Mouse (Mus musculus) left cerebral cortex, adult 8-10 months (tissue): ENCODE measurements around the gene Ifne. TPM values are rescaled to one million over a fixed set of nuclear protein-coding genes. Genes with fewer than 3 reads are reported as not detected.
"Not testable (repeated sequence)": the region's sequence is repeated elsewhere in the genome, so short reads cannot be mapped to it uniquely, and the experiment has no call there.

Experiments used
- DNase-seq, 2 experiments: peaks; one replicate each; pipeline ENCODE4 v3.0.0; 2022; ENCODE audit warnings: low spot score in 2 of 2
- microRNA-seq, 2 experiments: library from miRNA; unstranded; fragments of <30 nt; microRNA quantifications; one replicate each; pipeline ENCODE4 v1.2.0; 2022
- total RNA-seq, 4 experiments: library from RNA; stranded (reverse); gene quantifications; 2 replicates each; pipeline ENCODE4 v1.2.4; 2022

Gene Ifne
- total RNA-seq, 4 experiments from 2014 or later = not detected

GRCm38 (mm10) chr4:88867926-88868911 lies 11.8 kb downstream of the Ifne start:
- peak in 1 of 2 experiments; percentile 3 for DNase-seq

GRCm38 (mm10) chr4:88867366-88867925 lies 12.6 kb downstream of the Ifne start:
- peak in 1 of 2 experiments; percentile 63 for DNase-seq

GRCm38 (mm10) chr4:88865011-88865569 lies 14.9 kb downstream of the Ifne start:
- DNase-seq = no peak

- no peak for DNase-seq
These were observed 15.4 kb downstream of the Ifne start for GRCm38 (mm10) chr4:88864599-88864998.

- DNase-seq = no peak
These were observed 16.7 kb downstream of the Ifne start for GRCm38 (mm10) chr4:88863309-88863708.

- no peak for DNase-seq
These were observed 20.8 kb downstream of the Ifne start for GRCm38 (mm10) chr4:88859214-88859613.

- DNase-seq = no peak
These were observed 28.8 kb downstream of the Ifne start for GRCm38 (mm10) chr4:88851026-88851763.

GRCm38 (mm10) chr4:88849698-88850097 lies 30.3 kb downstream of the Ifne start, which contains the start of gene Ifna1:
TSS of gene Ifna1 (plus strand) at chr4:88850087.
- no peak for DNase-seq

GRCm38 (mm10) chr4:88845334-88845733 lies 34.7 kb downstream of the Ifne start:
- no peak for DNase-seq

- DNase-seq = no peak
These were observed 38.5 kb downstream of the Ifne start, which contains the start of gene Ifna4 for GRCm38 (mm10) chr4:88841438-88841911. TSS of gene Ifna4 (plus strand) at chr4:88841861.

- DNase-seq = no peak
These were observed 39.9 kb downstream of the Ifne start for GRCm38 (mm10) chr4:88840058-88840457.

GRCm38 (mm10) chr4:88838828-88839227 lies 41.2 kb downstream of the Ifne start:
- DNase-seq = no peak

GRCm38 (mm10) chr4:88835225-88835624 lies 44.8 kb downstream of the Ifne start, which contains the start of gene Ifna5:
TSS of gene Ifna5 (plus strand) at chr4:88835525.
- not testable (repeated sequence) for DNase-seq

GRCm38 (mm10) chr4:88830523-88830922 lies 49.5 kb downstream of the Ifne start:
- DNase-seq = no peak

Small RNA genes within 50 kb of the gene (microRNA-seq; reads per million reads assigned to microRNA genes)
- 125 to 1,585 reads per million in 2 experiments for gene Mir31

Other genes starting within 250 kb of the Ifne start
- gene C87499, start 245.8 kb downstream of the Ifne start, total RNA-seq = not detected
- not detected for gene Ifna13, start 235.7 kb downstream of the Ifne start, total RNA-seq
- not detected for gene Ifna16, start 203.3 kb downstream of the Ifne start, total RNA-seq
- gene Ifna2, start 196.3 kb downstream of the Ifne start, total RNA-seq = not detected
- not detected for gene Ifnab, start 188.8 kb downstream of the Ifne start, total RNA-seq
- gene Gm26566, start 158.4 kb downstream of the Ifne start, total RNA-seq = 1 to 10 TPM in 2 of 4 experiments, under 1 TPM in 2; 0.61 to 1.8 (median 0.93) TPM
- 100 to 1,000 TPM in 1 of 4 experiments, 10 to 100 TPM in 3; 91.7 to 103 (median 95.7) TPM for gene Klhl9, start 157.7 kb downstream of the Ifne start, total RNA-seq
- gene Gm13271, start 125.3 kb downstream of the Ifne start, total RNA-seq = not detected
- not detected for gene Gm13283, start 120.1 kb downstream of the Ifne start, total RNA-seq
- not detected for gene Gm13290, start 106.4 kb downstream of the Ifne start, total RNA-seq
- not detected for gene Gm13289, start 103.3 kb downstream of the Ifne start, total RNA-seq
- gene Gm13272, start 100.4 kb downstream of the Ifne start, total RNA-seq = not detected
- not detected for gene Ifnz, start 98.1 kb downstream of the Ifne start, total RNA-seq
- gene Gm13276, start 94.5 kb downstream of the Ifne start, total RNA-seq = not detected
- gene Gm13277, start 91.6 kb downstream of the Ifne start, total RNA-seq = not detected
- not detected for gene Gm13278, start 88.7 kb downstream of the Ifne start, total RNA-seq
- not detected for gene Gm13275, start 85.7 kb downstream of the Ifne start, total RNA-seq
- not detected for gene Gm13279, start 82.8 kb downstream of the Ifne start, total RNA-seq
- not detected for gene Gm13285, start 80.5 kb downstream of the Ifne start, total RNA-seq
- gene Gm13287, start 76.9 kb downstream of the Ifne start, total RNA-seq = not detected
- not detected for gene Gm13288, start 74.7 kb downstream of the Ifne start, total RNA-seq
- not detected for gene Ifna7, start 64.0 kb downstream of the Ifne start, total RNA-seq
- not detected for gene Ifna11, start 60.2 kb downstream of the Ifne start, total RNA-seq
- not detected for gene Ifna6, start 52.8 kb downstream of the Ifne start, total RNA-seq
- not detected for gene Ifna5, start 44.7 kb downstream of the Ifne start, total RNA-seq
- gene Ifna4, start 38.3 kb downstream of the Ifne start, total RNA-seq = not detected
- gene Ifna1, start 30.1 kb downstream of the Ifne start, total RNA-seq = not detected